Mouse (Mus musculus): ENCODE measurements around the gene Alg14.

The Alg14 gene

GRCm38 (mm10) chr3:121408386-121408785 lies 116.8 kb downstream of the Alg14 start:
- no peak for DNase-seq (ENCODE audit: low spot score in 2 of 2)

- no peak for DNase-seq (ENCODE audit: low spot score in 2 of 2)
Measured at GRCm38 (mm10) chr3:121411450-121411849, 119.9 kb downstream of the Alg14 start.

Data from frontal cortex, postnatal 36 days (tissue).